Comparison of ENCODE assay signal across 10 mouse cellular contexts in the genomic region with DNA sequence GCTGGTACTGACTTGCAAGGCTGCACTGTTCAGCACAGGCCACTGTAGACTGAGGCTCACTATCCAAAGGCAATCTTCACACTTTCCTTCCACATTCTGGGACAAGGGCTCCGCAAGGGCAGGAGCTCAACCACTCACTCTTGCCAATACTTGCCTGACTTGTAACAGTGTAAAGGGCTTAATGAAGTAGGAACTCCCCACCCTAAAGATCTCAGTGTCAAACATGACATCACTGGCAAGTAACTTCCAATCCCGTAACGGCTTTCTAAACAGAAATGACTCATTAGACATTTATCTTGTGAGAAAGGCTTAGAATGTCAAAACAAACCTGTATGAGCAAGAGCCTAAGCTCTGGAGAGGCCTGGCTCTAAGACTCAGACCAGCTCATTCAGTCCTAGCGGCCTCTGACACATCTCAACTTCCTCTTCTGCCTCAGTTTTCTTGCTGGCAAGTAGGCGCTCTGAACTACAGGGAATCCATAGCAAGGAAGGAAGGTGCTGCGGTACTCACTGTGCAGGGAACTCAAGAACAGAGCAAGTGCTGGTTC. TPM values are rescaled to one million over a fixed set of nuclear protein-coding genes. Genes with fewer than 3 reads are reported as not detected.
DNase-seq lines count a peak whose midpoint lies in the region; ATAC-seq and TF ChIP-seq lines count a peak whose summit lies in the region.
"Had no signal": no experiment of that assay in that cellular context is flagged by ENCODE, and none has a peak within 500 bp of the region (broad histone marks: within the 10 kb centered on the region; RNA-seq: fewer than 3 reads in every experiment).

No protein-coding gene starts in this region.

- ATAC-seq in forebrain, embryonic 12.5 days (ENCODE audit: low FRiP score) = no peak

- 82% methylated on average over 6 of the region's 6 CpGs for WGBS in thymus, adult 2 months
- 82% methylated on average over 6 of the region's 6 CpGs for WGBS in forebrain, embryonic 12.5 days

- no peak for TF ChIP-seq CTCF in gastrocnemius, adult 2 months (IDR thresholded peaks at IDR 0.05)
- TF ChIP-seq CTCF in thymus, adult 2 months (IDR thresholded peaks at IDR 0.05; ENCODE audit: borderline replicate concordance, control insufficient read depth, extremely low read depth, insufficient read depth, low read length, poor library complexity) = no peak

- H3K36me3 ChIP-seq in thymus, adult 2 months (ENCODE audit: control insufficient read depth, insufficient read depth, low read length) = peaks cover 39% of the 10 kb centered on the region
- H3K36me3 ChIP-seq in forebrain, embryonic 12.5 days (replicated peaks) = peaks cover 45% of the 10 kb centered on the region

- H3K4me2 ChIP-seq in forebrain, embryonic 12.5 days = no peak overlapping the region
- H3K4me2 ChIP-seq: embryonic facial prominence, embryonic 12.5 days; neural tube, embryonic 12.5 days had no signal

- intact Hi-C loops in gastrocnemius, adult 2 months (cut with DNase I) = no loop called here
- intact Hi-C loops in left cerebral cortex, postnatal 36 days (cut with DNase I) = no loop called here

- no peak for TF ChIP-seq POLR2A in thymus, adult 2 months (IDR thresholded peaks at IDR 0.05; ENCODE audit: control insufficient read depth, extremely low read depth, insufficient read depth, low read length, poor library complexity)

- H3K27ac ChIP-seq in gastrocnemius, adult 2 months = peak overlapping the region; percentile 70
- H3K27ac ChIP-seq in thymus, adult 2 months (ENCODE audit: control insufficient read depth, insufficient read depth, low read length) = no peak overlapping the region
- H3K27ac ChIP-seq in forebrain, embryonic 12.5 days = no peak overlapping the region
- H3K27ac ChIP-seq: embryonic facial prominence, embryonic 12.5 days; neural tube, embryonic 12.5 days had no signal

- H3K27me3 ChIP-seq in thymus, adult 2 months (ENCODE audit: control insufficient read depth, insufficient read depth, low read length) = no peaks in the 10 kb centered on the region
- no peaks in the 10 kb centered on the region for H3K27me3 ChIP-seq in forebrain, embryonic 12.5 days
- H3K27me3 ChIP-seq: embryonic facial prominence, embryonic 12.5 days; neural tube, embryonic 12.5 days had no signal

- H3K4me1 ChIP-seq in thymus, adult 2 months (replicated peaks; ENCODE audit: control insufficient read depth, insufficient read depth, low read length) = peaks cover 11% of the 10 kb centered on the region
- H3K4me1 ChIP-seq in forebrain, embryonic 12.5 days = peaks cover 6% of the 10 kb centered on the region; the same call in 1 of the 2 replicates
- H3K4me1 ChIP-seq: neural tube, embryonic 12.5 days had no signal

- H3K4me3 ChIP-seq in gastrocnemius, adult 2 months = peak overlapping the region; percentile 23
- no peak overlapping the region for H3K4me3 ChIP-seq in thymus, adult 2 months (ENCODE audit: control insufficient read depth, insufficient read depth, low read length)
- no peak overlapping the region for H3K4me3 ChIP-seq in forebrain, embryonic 12.5 days (replicated peaks)
- H3K4me3 ChIP-seq: embryonic facial prominence, embryonic 12.5 days; neural tube, embryonic 12.5 days had no signal

- H3K9me3 ChIP-seq in forebrain, embryonic 12.5 days = no peaks in the 10 kb centered on the region
- H3K9me3 ChIP-seq: embryonic facial prominence, embryonic 12.5 days; neural tube, embryonic 12.5 days had no signal

- no peak overlapping the region for H3K9ac ChIP-seq in forebrain, embryonic 12.5 days
- H3K9ac ChIP-seq: embryonic facial prominence, embryonic 12.5 days; neural tube, embryonic 12.5 days had no signal

- no peak for DNase-seq in gastrocnemius, adult 2 months
- DNase-seq in gastrocnemius, postnatal 4 days (ENCODE audit: low spot score in 2 of 2) = no peak
- peak; percentile 48 for DNase-seq in CD4-positive helper T cell, adult 2 months (ENCODE audit: low read depth, low spot score)
- DNase-seq in fibroblast of lung, adult 2 months (ENCODE audit: low read depth) = peak; percentile 67
- DNase-seq in lung, postnatal 36 days = peak; percentile 47
- DNase-seq in thymus, adult 2 months = no peak
- no peak for DNase-seq in left cerebral cortex, postnatal 36 days (ENCODE audit: low spot score in 2 of 2)

RNA-seq across cellular contexts. Expression of gene Rac1, which starts 9.7 kb away (rescaled TPM):
- total RNA-seq in gastrocnemius, adult 2 months (2021) = 100 to 1,000 TPM; 211 to 236 TPM
- 100 to 1,000 TPM; 284 to 299 TPM for total RNA-seq in gastrocnemius, postnatal 4 days (2021)
- 274 and 275 TPM in 2 replicates for polyA plus RNA-seq in thymus, adult 2 months (2012; rRNA removed)
- polyA plus RNA-seq in forebrain, embryonic 12.5 days (2016; fragmentation: Nextera tagmentation; extraction: Ambion mirVana) = 377 and 395 TPM in 2 replicates
- 100 to 1,000 TPM; 357 to 364 TPM for total RNA-seq in left cerebral cortex, postnatal 36 days (2021)

RNA-seq across cellular contexts. Expression of gene Daglb, which starts 53.7 kb away (rescaled TPM):
- total RNA-seq in gastrocnemius, adult 2 months (2021) = 1 to 10 TPM; 8.0 to 10.0 TPM
- 1 to 10 TPM; 7.5 to 7.6 TPM for total RNA-seq in gastrocnemius, postnatal 4 days (2021)
- 10.8 and 11.3 TPM in 2 replicates for polyA plus RNA-seq in thymus, adult 2 months (2012; rRNA removed)
- 13.0 and 13.8 TPM in 2 replicates for polyA plus RNA-seq in forebrain, embryonic 12.5 days (2016; fragmentation: Nextera tagmentation; extraction: Ambion mirVana)
- total RNA-seq in left cerebral cortex, postnatal 36 days (2021) = 10 to 100 TPM; 32.6 to 33.7 TPM

Comparison
In these comparisons a context has a peak if more than half of its experiments do, and no peak if none do; other contexts are left out.
1. DNase-seq: peak in CD4-positive helper T cell, adult 2 months (single experiment), fibroblast of lung, adult 2 months (single experiment) and lung, postnatal 36 days (single experiment); none in gastrocnemius, adult 2 months (single experiment), gastrocnemius, postnatal 4 days (0 of 2), thymus, adult 2 months (single experiment) and left cerebral cortex, postnatal 36 days (0 of 2).